Mouse (Mus musculus): ENCODE data around the gene Prkag3.

GRCm38 (mm10) chr1:74791249-74791648 lies 42.2 kb upstream of the Prkag3 start, which contains the start of gene Wnt10a:
- TF ChIP-seq E2F4 (IDR thresholded peaks at IDR 0.05; ENCODE audit: insufficient read depth): no peak
- no peak for TF ChIP-seq SRF (IDR thresholded peaks at IDR 0.05; ENCODE audit: control insufficient read depth, insufficient read length, low read depth)
- TF ChIP-seq POLR2A (IDR thresholded peaks at IDR 0.05; ENCODE audit: insufficient read length, low read depth): no peak
- TF ChIP-seq TCF3 (IDR thresholded peaks at IDR 0.05; ENCODE audit: insufficient read length, low read depth): no peak
- TF ChIP-seq USF1 (IDR thresholded peaks at IDR 0.05; ENCODE audit: low read depth): no peak
- peak in 1 of 3 experiments; percentile 52 for TF ChIP-seq MYOG (IDR thresholded peaks at IDR 0.05; ENCODE audit: control insufficient read depth in 1 of 3, insufficient read depth in 1 of 3, insufficient read length in 2 of 3, low read depth in 2 of 3)
- TF ChIP-seq POLR2AphosphoS2 (IDR thresholded peaks at IDR 0.05; ENCODE audit: insufficient read length, low read depth): no peak
- no peak for TF ChIP-seq MAX (IDR thresholded peaks at IDR 0.05; ENCODE audit: low read depth)
